35 mouse cellular contexts compared by ENCODE assay signal in the genomic region with DNA sequence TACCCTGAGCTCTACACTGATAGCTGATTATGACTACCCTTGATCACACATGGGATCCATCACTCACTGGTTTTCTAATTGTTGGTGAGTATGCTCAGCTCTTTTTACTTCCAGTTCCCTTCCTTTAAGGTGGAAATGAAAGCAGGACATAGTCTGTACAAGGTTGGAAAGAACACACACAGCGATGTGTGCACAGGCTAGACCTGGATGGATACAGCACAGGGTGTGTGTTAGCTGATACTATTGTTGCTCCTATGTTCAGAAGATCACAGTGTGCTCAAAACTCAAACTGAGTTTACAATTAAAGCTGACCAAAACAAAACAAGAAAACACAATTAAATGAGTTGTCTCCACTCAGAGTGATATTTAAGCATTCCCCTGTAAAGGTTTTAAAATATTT. TPM values are rescaled to one million over a fixed set of nuclear protein-coding genes. Genes with fewer than 3 reads are reported as not detected.
"Had no signal": no experiment of that assay in that cellular context is flagged by ENCODE, and none has a peak within 500 bp of the region (broad histone marks: within the 10 kb centered on the region; RNA-seq: fewer than 3 reads in every experiment).

No protein-coding gene starts in this region.

- H3K9ac ChIP-seq: heart, embryonic 13.5 days; heart, embryonic 15.5 days; hindbrain, embryonic 13.5 days; hindbrain, embryonic 15.5 days; kidney, embryonic 15.5 days; limb, embryonic 13.5 days; limb, embryonic 15.5 days had no signal

- H3K27ac ChIP-seq: gastrocnemius, adult 2 months; heart, adult 2 months; heart, embryonic 13.5 days; heart, embryonic 15.5 days; hindbrain, embryonic 13.5 days; hindbrain, embryonic 15.5 days; hindbrain, postnatal 0 days; kidney, embryonic 15.5 days; kidney, postnatal 0 days; limb, embryonic 13.5 days; limb, embryonic 15.5 days had no signal

- H3K4me3 ChIP-seq: gastrocnemius, adult 2 months; heart, adult 2 months; heart, embryonic 13.5 days; heart, embryonic 15.5 days; hindbrain, embryonic 13.5 days; hindbrain, embryonic 15.5 days; kidney, embryonic 15.5 days; limb, embryonic 13.5 days; limb, embryonic 15.5 days had no signal

- H3K4me1 ChIP-seq: heart, embryonic 13.5 days; heart, embryonic 15.5 days; hindbrain, embryonic 13.5 days; hindbrain, embryonic 15.5 days; kidney, embryonic 15.5 days; limb, embryonic 13.5 days; limb, embryonic 15.5 days had no signal

- H3K9me3 ChIP-seq: heart, embryonic 13.5 days; heart, embryonic 15.5 days; hindbrain, embryonic 13.5 days; hindbrain, embryonic 15.5 days; kidney, embryonic 15.5 days; limb, embryonic 13.5 days; limb, embryonic 15.5 days had no signal

- H3K36me3 ChIP-seq: heart, embryonic 13.5 days; heart, embryonic 15.5 days; hindbrain, embryonic 13.5 days; hindbrain, embryonic 15.5 days; kidney, embryonic 15.5 days; limb, embryonic 13.5 days; limb, embryonic 15.5 days had no signal

- H3K4me2 ChIP-seq: heart, embryonic 11.5 days; heart, embryonic 13.5 days; heart, embryonic 15.5 days; hindbrain, embryonic 13.5 days; hindbrain, embryonic 15.5 days; kidney, embryonic 15.5 days; limb, embryonic 13.5 days; limb, embryonic 15.5 days had no signal

- H3K27me3 ChIP-seq: heart, embryonic 13.5 days; heart, embryonic 15.5 days; hindbrain, embryonic 13.5 days; hindbrain, embryonic 15.5 days; kidney, embryonic 15.5 days; limb, embryonic 13.5 days; limb, embryonic 15.5 days had no signal

- DNase-seq: gastrocnemius, adult 2 months; gastrocnemius, postnatal 10 days; gastrocnemius, postnatal 36 days; heart, adult 2 months; heart, postnatal 14 days; heart, postnatal 36 days; kidney, adult 11 months; kidney, adult 2 months; kidney, adult 9 months; kidney, postnatal 14 days; kidney, postnatal 36 days; layer of hippocampus, adult 9-11 months; layer of hippocampus, postnatal 36 days; left cerebral cortex, postnatal 4 days had no signal

RNA-seq across cellular contexts. Expression of gene Xcl1, which starts 38.0 kb away (rescaled TPM):
- total RNA-seq: gastrocnemius, adult 2 months; gastrocnemius, postnatal 10 days; gastrocnemius, postnatal 36 days; heart, adult 2 months; heart, postnatal 14 days; heart, postnatal 36 days; hindbrain, postnatal 0 days; layer of hippocampus, adult 18-20 months; layer of hippocampus, postnatal 14 days; layer of hippocampus, postnatal 36 days; left cerebral cortex, adult 18-20 months; left cerebral cortex, adult 8-10 months; left cerebral cortex, postnatal 10 days; left cerebral cortex, postnatal 25 days; left cerebral cortex, postnatal 4 days had no signal
- polyA plus RNA-seq: frontal cortex, adult 2 months; heart, embryonic 11.5 days; heart, embryonic 13.5 days; heart, postnatal 0 days; hindbrain, embryonic 11.5 days; hindbrain, embryonic 13.5 days; hindbrain, embryonic 15.5 days; hindbrain, postnatal 0 days; intestine, embryonic 14.5 days; kidney, embryonic 15.5 days; kidney, postnatal 0 days; limb, embryonic 11.5 days; limb, embryonic 13.5 days; limb, embryonic 15.5 days had no signal
